Mouse (Mus musculus) cortical plate, adult 2 months (tissue): Measurements from ENCODE around the gene Mfap3l. TPM values are rescaled to one million over a fixed set of nuclear protein-coding genes. Genes with fewer than 3 reads are reported as not detected.
"Not testable (repeated sequence)": the region's sequence is repeated elsewhere in the genome, so short reads cannot be mapped to it uniquely, and the experiment has no call there.

Experiments
- H3K27ac ChIP-seq: fragments of 200-500 bp; 2 replicates; pipeline ENCODE4 v1.5.1; 2012; ENCODE audit warnings: low read length, control low read depth, inconsistent platforms; ENCODE audit not compliant: insufficient read depth
- H3K4me1 ChIP-seq: fragments of 200-500 bp; 2 replicates; pipeline ENCODE4 v1.6.1; 2011; ENCODE audit warnings: low read length; ENCODE audit not compliant: control insufficient read depth, insufficient read depth
- H3K4me3 ChIP-seq: fragments of 200-500 bp; 2 replicates; pipeline ENCODE4 v1.5.1; 2011; ENCODE audit warnings: mild to moderate bottlenecking, low read length, control low read depth; ENCODE audit not compliant: insufficient read depth
- CTCF ChIP-seq: fragments of 200-500 bp; IDR thresholded peaks from 2 replicates; pipeline ENCODE4 v1.5.1; 2011; ENCODE audit warnings: mild to moderate bottlenecking, control low read depth, low read length; ENCODE audit not compliant: insufficient read depth; ENCODE audit errors: extremely low read depth
- POLR2A ChIP-seq: fragments of 200-500 bp; IDR thresholded peaks from 2 replicates; pipeline ENCODE4 v1.6.1; 2011; ENCODE audit warnings: mild to moderate bottlenecking, low read length, control low read depth; ENCODE audit not compliant: insufficient read depth; ENCODE audit errors: extremely low read depth
- polyA plus RNA-seq: library from polyadenylated mRNA; depleted of rRNA; stranded (reverse); fragments of >200 nt; gene quantifications from 2 replicates; pipeline ENCODE4 v1.2.3, GENCODE M21; 2012

The Mfap3l gene
- polyA plus RNA-seq, 1 experiment: 33.4 TPM

- H3K4me3 ChIP-seq: no peak overlapping the region
- no peak overlapping the region for H3K27ac ChIP-seq
- peaks cover 4% of the 10 kb centered on the region for H3K4me1 ChIP-seq
- TF ChIP-seq CTCF (no peak), POLR2A (no peak)
These were observed 14.7 kb downstream of the Mfap3l start for GRCm38 (mm10) chr8:60647291-60647690.

GRCm38 (mm10) chr8:60649081-60649480, 16.5 kb downstream of the Mfap3l start:
- Histone ChIP-seq H3K4me3 (no peak overlapping the region), H3K4me1 (peaks cover 4% of the 10 kb centered on the region), H3K27ac (no peak overlapping the region)
- TF ChIP-seq POLR2A: no peak
- no peak for TF ChIP-seq CTCF

DNA sequence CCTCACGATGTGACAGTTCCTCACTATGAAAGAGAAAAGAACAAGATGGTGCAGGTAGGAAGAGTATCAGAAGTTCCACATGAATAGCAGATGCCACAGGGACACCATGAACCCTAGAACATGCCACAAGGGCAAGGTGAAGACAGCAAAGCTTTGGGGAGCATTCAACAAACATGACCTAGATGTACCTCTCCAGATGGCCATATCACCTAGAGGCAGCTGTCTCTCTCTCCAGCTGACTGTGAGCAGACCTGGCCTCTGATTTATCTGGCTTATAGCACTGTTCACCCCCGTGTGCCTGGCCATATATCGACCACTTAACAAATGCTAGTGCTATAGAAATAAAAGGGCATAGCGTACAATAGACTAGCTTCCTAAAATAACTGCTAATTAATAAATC, 17.5 kb downstream of the Mfap3l start:
- H3K4me3 ChIP-seq: no peak overlapping the region
- H3K4me1 ChIP-seq: peaks cover 4% of the 10 kb centered on the region
- TF ChIP-seq POLR2A (no peak), CTCF (no peak)
- H3K27ac ChIP-seq: no peak overlapping the region

- no peak for TF ChIP-seq CTCF
- TF ChIP-seq POLR2A: peak; percentile 13; the same call in 1 of the 2 replicates
- Histone ChIP-seq H3K4me1 (peaks cover 3% of the 10 kb centered on the region; the same call in 1 of the 2 replicates), H3K27ac (no peak overlapping the region), H3K4me3 (no peak overlapping the region)
These were observed 24.9 kb downstream of the Mfap3l start for GRCm38 (mm10) chr8:60657425-60658113.

DNA sequence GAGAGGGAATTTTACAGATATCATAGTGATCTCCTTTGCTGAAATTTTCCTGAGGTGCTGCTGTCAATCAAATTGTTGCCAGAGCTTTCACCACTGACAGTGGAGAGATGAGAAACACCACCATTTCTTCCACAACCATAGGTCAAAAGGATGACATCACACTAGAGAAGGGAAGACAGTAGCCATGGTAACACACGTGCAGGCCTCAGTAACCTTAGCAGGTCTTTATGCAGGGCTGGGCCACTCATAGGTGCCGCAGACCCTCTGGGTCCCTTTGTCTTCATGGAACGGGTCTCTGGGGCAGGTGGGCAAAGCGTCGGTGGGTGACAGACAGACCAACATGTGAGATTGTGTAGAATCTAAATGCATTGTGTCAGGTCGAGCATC, 25.5 kb downstream of the Mfap3l start:
- peaks cover 3% of the 10 kb centered on the region; the same call in 1 of the 2 replicates for H3K4me1 ChIP-seq
- TF ChIP-seq POLR2A (no peak), CTCF (no peak)
- H3K4me3 ChIP-seq: no peak overlapping the region
- no peak overlapping the region for H3K27ac ChIP-seq

DNA sequence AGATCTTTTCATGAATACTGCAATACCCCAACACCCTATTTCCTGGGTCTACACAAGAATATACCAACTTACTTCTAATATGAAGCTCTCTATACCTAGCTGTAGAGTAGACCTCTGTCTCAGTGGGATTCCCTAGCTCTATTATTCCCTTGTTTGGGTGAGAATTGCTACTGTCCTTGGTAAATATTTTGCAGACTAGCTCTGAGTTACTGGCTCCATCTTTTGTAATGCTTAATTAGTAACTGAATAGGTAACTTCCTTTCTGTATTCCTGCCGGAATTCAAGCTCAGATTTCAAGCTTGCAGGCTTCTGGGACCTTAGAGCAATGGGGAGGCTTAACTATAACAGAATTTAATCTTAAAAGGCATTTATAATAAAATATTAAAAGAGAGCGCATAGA, 26.1 kb downstream of the Mfap3l start:
- H3K4me3 ChIP-seq, H3K4me1 ChIP-seq, H3K27ac ChIP-seq: not testable (repeated sequence)

- Histone ChIP-seq H3K4me3 (no peak overlapping the region), H3K4me1 (peaks cover 3% of the 10 kb centered on the region; the same call in 1 of the 2 replicates), H3K27ac (no peak overlapping the region)
- no peak for TF ChIP-seq CTCF
- no peak for TF ChIP-seq POLR2A
These were observed 27.1 kb downstream of the Mfap3l start for GRCm38 (mm10) chr8:60659721-60660120.

DNA sequence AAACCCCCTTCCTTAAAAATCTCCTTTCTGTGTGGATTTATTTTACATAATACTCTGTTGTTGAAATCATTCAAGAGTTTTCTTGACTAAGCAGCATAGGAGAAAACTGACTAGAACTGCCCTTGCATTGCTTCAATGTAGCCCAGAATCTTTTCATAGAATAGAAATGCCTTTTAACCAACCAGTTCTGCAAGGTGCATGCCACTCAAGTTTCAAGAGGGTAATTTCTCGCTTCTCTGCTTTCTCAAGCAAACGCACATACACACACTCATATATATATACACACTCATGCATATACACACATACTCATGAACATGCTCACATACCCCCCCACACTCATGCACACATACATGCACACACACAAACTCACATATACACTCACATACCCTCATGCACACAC, 28.6 kb downstream of the Mfap3l start:
- Histone ChIP-seq H3K4me3 (no peak overlapping the region), H3K27ac (no peak overlapping the region), H3K4me1 (peaks cover 7% of the 10 kb centered on the region)
- no peak for TF ChIP-seq CTCF
- TF ChIP-seq POLR2A: no peak

GRCm38 (mm10) chr8:60663552-60663951, 30.9 kb downstream of the Mfap3l start:
- TF ChIP-seq POLR2A (no peak), CTCF (no peak)
- no peak overlapping the region for H3K27ac ChIP-seq
- peaks cover 5% of the 10 kb centered on the region for H3K4me1 ChIP-seq
- H3K4me3 ChIP-seq: no peak overlapping the region

- H3K27ac ChIP-seq: no peak overlapping the region
- peaks cover 5% of the 10 kb centered on the region for H3K4me1 ChIP-seq
- H3K4me3 ChIP-seq: no peak overlapping the region
- TF ChIP-seq CTCF (no peak), POLR2A (no peak)
These were observed 33.2 kb downstream of the Mfap3l start for GRCm38 (mm10) chr8:60665821-60666220.
